Comparison of ENCODE assay signal across 23 mouse cellular contexts in the genomic region with DNA sequence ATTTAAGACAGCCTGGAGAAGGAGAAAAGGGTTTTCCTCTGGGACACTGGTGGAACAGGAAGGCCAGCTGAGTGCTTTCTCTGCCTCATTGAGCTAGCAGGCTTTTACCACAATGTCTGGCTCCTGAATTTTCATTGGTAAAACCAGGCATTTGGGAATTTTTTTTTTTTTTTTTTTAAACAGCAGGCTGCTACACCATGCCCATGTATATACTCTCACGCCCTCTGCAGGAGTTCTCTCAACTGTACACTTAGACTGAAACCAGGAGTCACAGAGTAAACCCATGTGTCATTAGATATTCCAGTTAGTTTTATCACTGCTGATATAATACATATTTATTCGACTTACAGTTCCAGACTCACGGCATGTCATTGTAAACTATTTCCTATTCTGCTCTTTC. TPM values are rescaled to one million over a fixed set of nuclear protein-coding genes. Genes with fewer than 3 reads are reported as not detected.
DNase-seq lines count a peak whose midpoint lies in the region; TF ChIP-seq lines count a peak whose summit lies in the region.
"Had no signal": no experiment of that assay in that cellular context is flagged by ENCODE, and none has a peak within 500 bp of the region (broad histone marks: within the 10 kb centered on the region; RNA-seq: fewer than 3 reads in every experiment).

No protein-coding gene starts in this region.

- no peak overlapping the region for H3K27ac ChIP-seq in gastrocnemius, adult 2 months
- H3K27ac ChIP-seq in layer of hippocampus, adult 2 months: no peak overlapping the region
- H3K27ac ChIP-seq: forebrain, embryonic 12.5 days; hindbrain, embryonic 10.5 days; left cerebral cortex, adult 2 months; liver, embryonic 14.5 days; stomach, embryonic 15.5 days had no signal

- no peak overlapping the region for H3K4me3 ChIP-seq in gastrocnemius, adult 2 months
- no peak overlapping the region for H3K4me3 ChIP-seq in layer of hippocampus, adult 2 months
- H3K4me3 ChIP-seq: forebrain, embryonic 12.5 days; hindbrain, embryonic 10.5 days; left cerebral cortex, adult 2 months; megakaryocyte, embryonic 14.5 days; myocyte; stomach, embryonic 15.5 days had no signal

- TF ChIP-seq CTCF in gastrocnemius, adult 2 months (IDR thresholded peaks at IDR 0.05): peak; percentile 24; the same call in 1 of the 2 replicates
- 0 out of 2 replicates have a peak, but pooled peaks have one; percentile 17 for TF ChIP-seq CTCF in layer of hippocampus, adult 2 months (conservative IDR thresholded peaks at IDR 0.05)

- intact Hi-C loops in gastrocnemius, adult 2 months (cut with DNase I): no loop called here

- DNase-seq in gastrocnemius, adult 2 months: no peak
- no peak for DNase-seq in gastrocnemius, postnatal 10 days
- DNase-seq in layer of hippocampus, adult 2 months (ENCODE audit: low spot score in 2 of 2): no peak
- DNase-seq in layer of hippocampus, adult 11-12 months (ENCODE audit: low spot score): no peak
- peak; percentile 13 for DNase-seq in retina, embryonic 14.5 days (ENCODE audit: low spot score)
- no peak for DNase-seq in retina, postnatal 1 day
- no peak for DNase-seq in frontal cortex, postnatal 36 days (ENCODE audit: low spot score in 2 of 2)
- DNase-seq in urinary bladder, postnatal 25 days (ENCODE audit: low spot score): no peak
- DNase-seq: adrenal gland, postnatal 36 days; cerebellum, adult 18-20 months; cerebellum, postnatal 25 days; gastrocnemius, postnatal 36 days; kidney, postnatal 10 days; left cerebral cortex, postnatal 4 days; lung, postnatal 10 days; midbrain, embryonic 14.5 days had no signal

RNA-seq across cellular contexts. Expression of a gene that starts 20.2 kb away (rescaled TPM):
- 1 to 10 TPM; 2.4 TPM for total RNA-seq in gastrocnemius, adult 2 months (2021)
- total RNA-seq in gastrocnemius, postnatal 10 days (2021): 1 to 10 TPM; 5.0 to 6.3 TPM
- 10 to 100 TPM; 16.8 to 17.9 TPM for total RNA-seq in layer of hippocampus, adult 2 months (2021)
